Mouse (Mus musculus): ENCODE measurements at regions not wholly inside any gene's neighbourhood (a gene's known extent, or its start where the extent isn't known, plus 50 kb on each side); places are given as distances from the start of the nearest gene placed in this dataset.

DNA sequence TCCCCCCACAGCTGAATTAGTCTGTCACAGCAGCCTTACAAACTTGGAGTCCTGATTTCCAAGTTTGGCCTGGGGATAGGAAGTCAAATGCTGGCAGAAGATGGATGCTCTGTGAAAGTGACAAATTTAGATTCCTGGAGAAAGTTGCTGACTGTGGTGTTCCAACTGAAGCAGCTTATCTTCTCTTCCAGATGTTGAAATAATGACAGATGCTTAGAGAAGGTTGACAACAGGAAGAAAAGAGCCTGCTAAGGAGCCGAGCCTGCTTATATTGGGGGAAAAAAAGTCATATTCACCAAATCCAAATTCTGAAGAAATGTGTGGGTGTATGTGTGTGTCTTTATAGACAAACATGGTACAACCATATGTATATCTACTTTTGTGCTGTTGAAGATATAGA is 1380.4 kb upstream of the Cdh8 start:
- DNase-seq (ENCODE audit: low spot score) = no peak

DNA sequence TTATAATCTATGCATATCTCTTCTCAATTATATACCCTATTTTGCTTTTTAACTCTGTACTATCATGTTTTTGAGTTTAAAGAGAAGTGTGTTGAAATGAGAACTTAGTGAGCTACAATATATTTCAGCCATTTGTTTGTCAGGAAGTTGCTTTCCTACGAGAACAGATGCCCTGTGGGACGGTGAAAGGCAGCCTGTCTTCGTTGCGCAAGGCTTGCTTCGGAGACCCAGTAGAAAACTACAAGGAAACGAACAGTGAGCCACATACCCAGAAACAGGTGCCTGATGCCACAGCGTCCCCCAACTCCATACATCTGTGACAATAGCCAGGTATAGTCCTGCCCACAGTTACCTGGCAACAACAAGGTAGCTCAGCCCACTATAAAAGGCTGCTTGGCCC is 1377.7 kb upstream of the Cdh8 start:
- DNase-seq (ENCODE audit: low spot score) = no peak

DNA sequence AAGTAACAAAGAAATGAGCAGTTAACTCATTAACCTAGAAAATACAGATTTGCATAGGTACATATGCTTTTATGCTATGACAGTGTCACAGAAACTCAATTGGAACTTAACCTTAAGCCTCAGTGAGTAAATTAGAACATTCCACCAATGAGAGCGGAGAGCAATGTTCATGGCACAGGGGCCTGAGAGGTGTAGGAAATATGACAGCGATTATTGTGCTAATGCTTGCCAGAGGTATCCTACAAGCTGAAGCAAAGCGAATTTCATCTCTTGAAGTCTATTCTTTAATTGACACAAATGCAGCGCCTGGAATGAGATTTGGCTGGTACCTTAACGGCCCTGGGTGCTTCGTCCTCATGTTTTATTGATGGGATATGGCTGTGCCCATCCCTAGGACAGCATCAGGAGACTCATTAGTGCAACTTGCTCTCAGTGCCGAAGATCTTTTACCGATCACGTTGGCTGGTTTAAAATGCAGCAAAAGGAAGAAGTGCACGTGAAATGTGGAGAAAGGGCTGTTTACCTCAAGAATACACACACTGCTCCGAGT is 1374.4 kb upstream of the Cdh8 start:
- no peak for DNase-seq (ENCODE audit: low spot score)

DNA sequence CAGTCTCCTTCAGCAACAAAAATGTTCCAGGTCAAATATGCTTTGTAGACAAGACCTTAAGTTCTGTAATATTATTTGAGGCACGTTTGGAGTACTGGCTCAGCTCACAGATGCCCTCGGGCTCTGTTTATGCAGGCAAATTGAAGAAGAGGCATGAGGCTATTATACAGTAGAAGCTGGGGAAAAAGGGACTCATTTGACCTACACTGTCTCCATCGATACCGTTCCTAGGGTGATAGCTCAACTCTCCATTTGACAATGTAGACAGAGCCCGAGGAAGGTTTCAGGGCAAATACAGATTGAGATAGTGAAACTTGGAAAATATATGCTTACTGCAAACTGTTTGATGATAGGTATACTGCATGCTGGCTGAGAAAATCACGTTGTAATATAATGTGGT is 1371.9 kb upstream of the Cdh8 start:
- DNase-seq (ENCODE audit: low spot score) = no peak

DNA sequence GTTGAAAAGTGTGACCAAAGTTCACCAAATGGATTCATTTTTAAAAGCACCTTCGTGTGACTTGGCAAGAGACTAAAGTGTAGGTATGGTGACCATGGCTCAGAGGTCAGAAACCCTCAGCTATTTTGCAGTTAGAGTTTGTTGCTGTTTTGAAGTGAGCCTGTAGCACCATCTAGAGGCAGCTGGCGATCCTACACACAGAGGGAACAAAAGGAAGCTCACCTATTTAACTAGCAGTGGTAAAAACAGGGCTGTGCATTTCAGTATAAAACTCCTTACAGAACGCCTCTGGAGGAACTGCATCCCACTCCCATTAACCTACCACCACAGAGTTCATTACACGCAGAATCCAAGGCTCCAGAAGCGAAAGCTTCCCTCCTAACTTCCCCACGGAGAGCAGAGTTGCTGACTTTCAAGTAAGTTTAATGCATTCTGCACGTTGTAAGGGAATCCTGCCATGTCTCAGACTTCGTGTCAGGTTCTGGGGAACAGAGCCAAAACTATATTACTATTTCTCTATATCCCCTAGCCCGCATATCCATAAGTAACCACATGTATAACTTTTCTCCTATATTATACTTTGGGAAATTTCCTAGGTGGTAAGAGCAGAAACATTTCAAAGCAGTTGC is 1356.6 kb upstream of the Cdh8 start:
- DNase-seq (ENCODE audit: low spot score) = peak; percentile 2

DNA sequence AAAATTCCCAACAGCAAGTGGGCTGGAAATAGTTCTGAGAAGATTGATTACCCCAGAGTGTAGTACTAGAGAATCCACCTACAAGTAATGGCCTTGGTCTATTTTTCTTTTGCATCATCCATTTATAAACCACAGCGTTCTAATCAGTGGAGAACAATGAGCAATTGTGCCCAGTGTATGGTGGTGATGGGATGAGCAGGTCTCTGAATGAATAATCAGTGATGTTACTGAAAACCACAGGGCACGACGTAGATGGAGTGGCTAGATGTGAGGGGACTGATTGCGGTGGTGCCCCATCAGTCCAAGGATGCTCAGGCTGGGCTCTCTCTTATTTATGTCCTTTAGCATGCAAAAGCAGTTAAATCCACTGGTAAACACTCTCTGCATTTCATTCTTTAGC is 1353.3 kb upstream of the Cdh8 start:
- DNase-seq (ENCODE audit: low spot score) = no peak

DNA sequence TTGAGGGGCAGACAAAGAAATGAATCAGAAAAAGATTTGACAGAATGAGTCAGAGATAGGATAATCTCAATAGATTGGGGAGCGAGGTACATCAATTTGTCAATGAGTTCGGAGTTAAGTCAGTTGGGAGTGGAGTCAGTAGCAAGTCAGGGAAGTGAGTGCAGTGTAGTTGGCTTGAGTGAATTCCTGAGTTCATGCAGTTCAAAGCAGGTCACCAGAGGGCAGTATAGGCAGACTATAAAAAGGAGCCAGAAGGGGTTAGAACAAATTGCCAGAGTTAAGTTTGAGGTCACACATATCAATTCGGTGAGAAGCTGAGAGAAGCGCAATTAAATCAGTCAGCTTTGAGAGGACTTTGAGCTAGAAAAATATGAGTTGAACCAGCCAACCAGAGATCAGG is 1317.7 kb upstream of the Cdh8 start:
- DNase-seq (ENCODE audit: low spot score) = no peak

DNA sequence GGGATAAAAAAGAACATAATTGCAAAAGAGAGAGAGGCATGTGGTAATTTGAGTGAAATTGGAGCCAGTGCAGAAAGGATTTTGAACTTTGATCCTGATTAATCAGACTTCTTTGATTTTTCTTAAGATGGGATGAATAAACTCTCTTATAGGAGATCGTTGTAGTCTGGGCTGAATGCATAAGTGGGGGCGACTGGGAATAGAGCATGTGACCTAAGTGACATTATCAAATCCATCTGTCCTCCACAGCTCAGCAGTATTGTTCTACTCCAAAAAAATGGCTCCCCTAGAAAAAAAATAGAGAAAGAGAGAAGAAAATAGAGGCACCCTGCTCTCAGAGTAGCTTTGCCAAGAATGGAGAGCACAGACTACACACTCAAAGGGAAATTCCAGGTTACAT is 1286.1 kb upstream of the Cdh8 start:
- no peak for DNase-seq (ENCODE audit: low spot score)

DNA sequence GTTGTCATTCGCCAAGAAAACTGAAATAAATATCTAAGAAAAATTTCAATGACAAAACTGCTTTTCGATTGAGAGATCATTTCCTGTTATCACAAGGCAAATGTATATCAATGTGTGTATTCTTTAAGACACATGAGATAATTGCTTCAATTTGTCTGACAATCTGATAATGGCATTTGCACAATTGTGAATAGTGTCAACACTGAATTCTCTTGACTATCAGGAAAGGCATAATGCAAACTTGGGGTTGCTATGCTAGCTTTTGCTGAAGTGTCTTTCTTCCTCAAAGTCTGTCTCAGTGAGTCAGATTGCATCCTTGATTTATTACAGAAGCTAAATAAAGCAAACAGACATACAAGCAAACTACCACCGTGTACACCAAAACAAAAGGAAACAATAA is 1278.8 kb upstream of the Cdh8 start:
- DNase-seq (ENCODE audit: low spot score) = no peak

DNA sequence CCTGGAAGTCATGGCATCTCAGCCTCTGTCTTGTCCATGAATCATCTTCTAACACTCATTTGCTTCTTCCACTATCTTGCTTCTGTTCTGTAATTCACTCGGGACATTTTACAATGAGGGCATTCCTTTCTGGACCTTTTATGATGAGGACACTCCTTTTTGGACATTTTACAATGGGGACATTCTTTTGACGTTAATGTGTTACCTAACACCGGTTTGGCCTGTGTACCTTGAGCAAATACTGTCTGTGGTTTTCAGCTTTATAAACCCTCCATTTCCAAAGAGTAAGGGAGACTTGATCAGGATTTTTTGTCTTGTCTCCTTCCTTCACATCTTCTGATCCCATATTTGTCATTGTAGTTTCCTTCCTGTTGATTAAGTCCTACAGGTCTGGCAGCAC is 1262.3 kb upstream of the Cdh8 start:
- no peak for DNase-seq (ENCODE audit: low spot score)
